Mouse (Mus musculus) hindbrain, embryonic 13.5 days (tissue): Measurements from ENCODE around the gene Hsd11b1. TPM values are rescaled to one million over a fixed set of nuclear protein-coding genes. Genes with fewer than 3 reads are reported as not detected.

ENCODE experiments used
- ATAC-seq: fragments of 200-750 bp; cut with Nextera tagmentation; 2 replicates; pipeline ENCODE4 v1.8.0; 2017; ENCODE audit warnings: moderate TSS enrichment; ENCODE audit not compliant: low FRiP score
- H3K27ac ChIP-seq: fragments of 300-500 bp; sonication (generic); 2 replicates; pipeline ENCODE4 v1.5.1; 2015; ENCODE audit warnings: inconsistent platforms, mild to moderate bottlenecking, moderate library complexity
- H3K27me3 ChIP-seq: fragments of 300-500 bp; sonication (generic); 2 replicates; pipeline ENCODE4 v1.6.1; 2015; ENCODE audit warnings: mild to moderate bottlenecking, inconsistent platforms
- H3K36me3 ChIP-seq: fragments of 300-500 bp; sonication (generic); 2 replicates; pipeline ENCODE4 v1.6.1; 2015; ENCODE audit warnings: mild to moderate bottlenecking, inconsistent platforms
- H3K4me1 ChIP-seq: fragments of 300-500 bp; sonication (generic); replicated peaks from 2 replicates; pipeline ENCODE4 v1.6.1; 2015; ENCODE audit warnings: inconsistent platforms
- H3K4me2 ChIP-seq: fragments of 300-500 bp; sonication (generic); 2 replicates; pipeline ENCODE4 v1.6.1; 2015; ENCODE audit warnings: inconsistent platforms, mild to moderate bottlenecking, moderate library complexity
- H3K4me3 ChIP-seq: fragments of 300-500 bp; sonication (generic); 2 replicates; pipeline ENCODE4 v1.5.1; 2015; ENCODE audit warnings: mild to moderate bottlenecking, inconsistent platforms
- H3K9ac ChIP-seq: fragments of 300-500 bp; sonication (generic); 2 replicates; pipeline ENCODE4 v1.6.1; 2015; ENCODE audit warnings: mild to moderate bottlenecking, inconsistent platforms
- H3K9me3 ChIP-seq: fragments of 300-500 bp; sonication (generic); 2 replicates; pipeline ENCODE4 v1.6.1; 2016; ENCODE audit warnings: inconsistent platforms
- WGBS: fragments of 180-500 bp; shearing (Covaris S2); methylation state at CpG from one replicate; pipeline ENCODE4 v1.1.7; 2015; 5-methylcytosine and 5-hydroxymethylcytosine counted together
- polyA plus RNA-seq: library from polyadenylated mRNA; unstranded; fragments of >200 nt; fragmentation: Nextera tagmentation; extraction: Ambion mirVana; gene quantifications from 2 replicates; pipeline ENCODE4 v1.2.1, GENCODE M21; 2015

Gene Hsd11b1
- polyA plus RNA-seq, 1 experiment from 2014 or later = not detected

GRCm38 (mm10) chr1:193272916-193273601 lies 9.2 kb upstream of the Hsd11b1 start, which contains the start of gene G0s2:
TSS of gene G0s2 (minus strand) at chr1:193273217.
- Histone ChIP-seq H3K9ac (peak within 1 kb of the TSS; percentile 69), H3K4me1 (peaks cover 15% of the 10 kb centered on the region), H3K9me3 (no peaks in the 10 kb centered on the region), H3K4me3 (peak within 1 kb of the TSS; percentile 34), H3K27me3 (no peaks in the 10 kb centered on the region), H3K36me3 (no peaks in the 10 kb centered on the region), H3K27ac (peak within 1 kb of the TSS; percentile 44), H3K4me2 (peak within 1 kb of the TSS; percentile 57)
- 2% methylated on average over 22 of the region's 23 CpGs for WGBS
- peak; percentile 83 for ATAC-seq

- peak overlapping the region; percentile 69 for H3K9ac ChIP-seq
- 7% methylated on average over 24 of the region's 24 CpGs for WGBS
- peak overlapping the region; percentile 34 for H3K4me3 ChIP-seq
- H3K4me1 ChIP-seq = peaks cover 15% of the 10 kb centered on the region
- H3K27ac ChIP-seq = peak overlapping the region; percentile 44
- no peaks in the 10 kb centered on the region for H3K9me3 ChIP-seq
- no peaks in the 10 kb centered on the region for H3K36me3 ChIP-seq
- H3K4me2 ChIP-seq = peak overlapping the region; percentile 57
- H3K27me3 ChIP-seq = no peaks in the 10 kb centered on the region
- ATAC-seq = peak; percentile 71
Measured at GRCm38 (mm10) chr1:193272137-193272915, 8.5 kb upstream of the Hsd11b1 start.

GRCm38 (mm10) chr1:193270965-193271763 lies 7.3 kb upstream of the Hsd11b1 start:
- H3K4me3 ChIP-seq = no peak overlapping the region
- H3K27ac ChIP-seq = no peak overlapping the region
- H3K4me2 ChIP-seq = no peak overlapping the region
- ATAC-seq = no peak
- WGBS = 59% methylated on average over 6 of the region's 6 CpGs
- peaks cover 15% of the 10 kb centered on the region for H3K4me1 ChIP-seq
- H3K9me3 ChIP-seq = no peaks in the 10 kb centered on the region
- H3K27me3 ChIP-seq = no peaks in the 10 kb centered on the region
- H3K9ac ChIP-seq = no peak overlapping the region
- H3K36me3 ChIP-seq = no peaks in the 10 kb centered on the region

- Histone ChIP-seq H3K9ac (no peak overlapping the region), H3K36me3 (no peaks in the 10 kb centered on the region), H3K27me3 (no peaks in the 10 kb centered on the region), H3K4me2 (no peak overlapping the region), H3K27ac (no peak overlapping the region), H3K4me3 (no peak overlapping the region), H3K4me1 (no peaks in the 10 kb centered on the region), H3K9me3 (no peaks in the 10 kb centered on the region)
- ATAC-seq = no peak
Measured at GRCm38 (mm10) chr1:193265734-193266133, 1.9 kb upstream of the Hsd11b1 start.

- no peaks in the 10 kb centered on the region for H3K4me1 ChIP-seq
- no peak overlapping the region for H3K4me2 ChIP-seq
- no peak for ATAC-seq
- no peaks in the 10 kb centered on the region for H3K36me3 ChIP-seq
- H3K4me3 ChIP-seq = no peak overlapping the region
- H3K9me3 ChIP-seq = no peaks in the 10 kb centered on the region
- 81% methylated on average over 8 of the region's 8 CpGs for WGBS
- no peaks in the 10 kb centered on the region for H3K27me3 ChIP-seq
- no peak overlapping the region for H3K27ac ChIP-seq
- H3K9ac ChIP-seq = no peak overlapping the region
Measured at GRCm38 (mm10) chr1:193263026-193263907, 608 bp downstream of the Hsd11b1 start.

- H3K27ac ChIP-seq = no peak overlapping the region
- no peaks in the 10 kb centered on the region for H3K36me3 ChIP-seq
- H3K4me3 ChIP-seq = no peak overlapping the region
- H3K4me1 ChIP-seq = no peaks in the 10 kb centered on the region
- H3K27me3 ChIP-seq = no peaks in the 10 kb centered on the region
- 81% methylated on average over 7 of the region's 7 CpGs for WGBS
- H3K9ac ChIP-seq = no peak overlapping the region
- no peak overlapping the region for H3K4me2 ChIP-seq
- H3K9me3 ChIP-seq = no peaks in the 10 kb centered on the region
- ATAC-seq = no peak
Measured at GRCm38 (mm10) chr1:193261897-193262548, 1.9 kb downstream of the Hsd11b1 start.

- Histone ChIP-seq H3K9me3 (no peaks in the 10 kb centered on the region), H3K27me3 (no peaks in the 10 kb centered on the region), H3K4me3 (no peak overlapping the region), H3K9ac (no peak overlapping the region), H3K4me1 (no peaks in the 10 kb centered on the region), H3K36me3 (no peaks in the 10 kb centered on the region), H3K27ac (no peak overlapping the region), H3K4me2 (no peak overlapping the region)
- no peak for ATAC-seq
- whole genome bisulfite sequencing = 87% methylated on average over 9 of the region's 9 CpGs
Measured at GRCm38 (mm10) chr1:193259559-193259958, 4.3 kb downstream of the Hsd11b1 start.

- WGBS = 82% methylated on average over 5 of the region's 5 CpGs
- Histone ChIP-seq H3K4me2 (no peak overlapping the region), H3K9ac (no peak overlapping the region), H3K27ac (no peak overlapping the region), H3K36me3 (no peaks in the 10 kb centered on the region), H3K4me1 (no peaks in the 10 kb centered on the region), H3K9me3 (no peaks in the 10 kb centered on the region), H3K4me3 (no peak overlapping the region), H3K27me3 (no peaks in the 10 kb centered on the region)
- ATAC-seq = no peak
Measured at GRCm38 (mm10) chr1:193256621-193257098, 7.2 kb downstream of the Hsd11b1 start.

- Histone ChIP-seq H3K27me3 (no peaks in the 10 kb centered on the region), H3K4me2 (no peak overlapping the region), H3K27ac (no peak overlapping the region), H3K4me3 (no peak overlapping the region), H3K9ac (no peak overlapping the region), H3K9me3 (no peaks in the 10 kb centered on the region), H3K4me1 (no peaks in the 10 kb centered on the region), H3K36me3 (no peaks in the 10 kb centered on the region)
- peak; percentile 57; the same call in 1 of the 2 replicates for ATAC-seq
Measured at GRCm38 (mm10) chr1:193256289-193256577, 7.6 kb downstream of the Hsd11b1 start.

- H3K36me3 ChIP-seq = no peaks in the 10 kb centered on the region
- H3K4me3 ChIP-seq = no peak overlapping the region
- ATAC-seq = peak; percentile 66
- 34% methylated on average over 3 of the region's 3 CpGs for WGBS
- no peaks in the 10 kb centered on the region for H3K4me1 ChIP-seq
- no peak overlapping the region for H3K9ac ChIP-seq
- H3K27ac ChIP-seq = no peak overlapping the region
- H3K4me2 ChIP-seq = no peak overlapping the region
- H3K27me3 ChIP-seq = no peaks in the 10 kb centered on the region
- H3K9me3 ChIP-seq = no peaks in the 10 kb centered on the region
Measured at GRCm38 (mm10) chr1:193255488-193256288, 8.2 kb downstream of the Hsd11b1 start.

GRCm38 (mm10) chr1:193255032-193255431 lies 8.8 kb downstream of the Hsd11b1 start:
- Histone ChIP-seq H3K9me3 (no peaks in the 10 kb centered on the region), H3K4me2 (no peak overlapping the region), H3K36me3 (no peaks in the 10 kb centered on the region), H3K4me3 (no peak overlapping the region), H3K27me3 (no peaks in the 10 kb centered on the region), H3K9ac (no peak overlapping the region), H3K4me1 (no peaks in the 10 kb centered on the region), H3K27ac (no peak overlapping the region)
- whole genome bisulfite sequencing = 65% methylated on average over 8 of the region's 8 CpGs
- ATAC-seq = no peak
